Mouse (Mus musculus): Measurements from ENCODE around the gene Zeb2.

Gene Zeb2

GRCm38 (mm10) chr2:45094371-45094967 lies 22.7 kb downstream of the Zeb2 start:
- no peak for DNase-seq

GRCm38 (mm10) chr2:45093479-45093878 lies 23.7 kb downstream of the Zeb2 start:
- DNase-seq = no peak

GRCm38 (mm10) chr2:45092654-45093053 lies 24.5 kb downstream of the Zeb2 start:
- DNase-seq = no peak

- no peak for DNase-seq
These were observed 26.5 kb downstream of the Zeb2 start for GRCm38 (mm10) chr2:45090529-45091297.

GRCm38 (mm10) chr2:45089251-45089530 lies 28.0 kb downstream of the Zeb2 start:
- DNase-seq = no peak

- DNase-seq = peak; percentile 32 to 45
These were observed 28.6 kb downstream of the Zeb2 start for GRCm38 (mm10) chr2:45088435-45089250.

- no peak for DNase-seq
These were observed 30.0 kb downstream of the Zeb2 start for GRCm38 (mm10) chr2:45087208-45087607.

DNA sequence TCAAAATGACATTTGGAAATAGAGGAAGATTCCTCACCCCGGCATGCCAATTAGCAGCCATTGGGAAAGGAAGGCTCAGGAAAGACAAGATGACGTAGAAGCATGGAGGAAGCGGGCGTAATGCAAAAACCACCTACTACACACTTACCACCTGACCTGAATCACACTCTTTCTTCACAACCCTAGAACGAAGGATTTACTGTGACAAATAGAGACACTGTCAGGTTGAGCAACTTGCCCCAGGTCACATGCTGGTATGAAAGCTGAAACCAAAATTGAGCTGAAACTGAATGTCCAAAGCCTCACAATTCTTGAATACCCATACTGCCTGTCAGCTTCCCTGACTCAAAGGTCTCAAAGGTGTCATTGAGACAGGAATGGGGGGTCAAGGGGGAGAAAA lies 31.5 kb downstream of the Zeb2 start:
- DNase-seq = no peak

GRCm38 (mm10) chr2:45083042-45083441 lies 34.2 kb downstream of the Zeb2 start:
- DNase-seq = no peak

DNA sequence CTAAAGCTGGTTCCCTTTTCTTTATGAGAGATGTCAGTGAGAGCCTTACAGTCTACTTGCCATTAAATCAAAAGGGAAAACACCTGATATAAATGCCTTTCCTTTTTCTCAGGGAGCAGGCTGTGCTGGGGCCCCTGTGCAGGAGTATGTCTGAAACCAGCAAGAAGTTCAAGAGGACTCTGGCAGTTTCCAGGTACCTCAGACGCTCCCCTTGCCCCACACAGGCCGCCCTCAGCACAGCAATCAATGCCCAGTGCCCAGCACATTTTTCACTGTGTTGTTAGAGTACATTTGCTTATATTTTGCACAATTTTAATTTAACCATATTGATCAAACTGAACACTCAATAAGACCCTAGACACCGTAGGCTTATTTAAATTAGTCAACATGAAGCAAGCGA lies 35.6 kb downstream of the Zeb2 start:
- DNase-seq = no peak

DNA sequence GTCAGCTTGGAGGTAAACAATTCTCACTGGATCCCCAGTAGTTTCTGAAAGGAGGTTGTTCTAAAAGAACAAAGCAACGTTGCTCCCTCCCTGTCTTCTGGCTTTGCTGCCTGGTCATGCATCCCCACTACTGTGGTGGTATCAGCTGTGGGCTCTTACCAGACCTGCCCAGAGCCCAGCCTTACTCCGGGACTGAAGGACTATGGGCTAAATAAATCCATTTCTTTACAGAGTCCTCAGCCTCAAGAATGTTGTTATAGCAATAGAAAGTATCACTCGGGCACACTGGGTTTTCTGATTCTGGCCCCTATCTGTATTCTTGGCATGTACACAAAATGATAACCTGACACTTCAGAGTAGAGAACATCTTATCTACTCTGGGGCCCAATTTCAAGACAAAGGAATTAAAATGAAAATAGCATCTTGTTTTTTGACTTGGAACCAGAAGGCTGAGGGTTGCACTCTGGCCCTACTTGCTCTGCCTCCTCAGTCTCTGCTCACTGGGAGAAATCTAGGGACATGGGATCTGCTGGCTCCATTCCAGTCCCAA lies 39.2 kb downstream of the Zeb2 start:
- DNase-seq = no peak

GRCm38 (mm10) chr2:45077383-45077782 lies 39.8 kb downstream of the Zeb2 start:
- no peak for DNase-seq

DNA sequence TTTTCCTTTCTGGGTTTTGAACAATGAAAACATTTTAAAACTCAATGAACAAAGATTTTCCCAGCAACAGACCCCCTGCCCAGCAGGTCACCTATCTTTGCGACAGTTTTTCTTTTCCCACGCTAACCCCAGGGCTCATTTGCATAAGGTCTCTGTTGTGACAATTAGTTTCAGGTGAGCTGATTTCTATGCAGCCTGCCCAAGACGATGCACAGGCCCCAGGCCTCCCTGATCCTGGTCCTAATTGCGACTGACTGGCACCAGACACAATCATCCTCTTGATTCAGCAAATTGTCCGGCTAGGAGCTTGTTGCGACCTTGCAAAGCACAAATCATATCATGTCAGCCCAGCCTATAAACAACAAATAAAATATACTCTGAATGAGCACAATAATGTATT lies 44.2 kb downstream of the Zeb2 start:
- DNase-seq = no peak

GRCm38 (mm10) chr2:45071296-45071695 lies 45.9 kb downstream of the Zeb2 start:
- DNase-seq = no peak

DNA sequence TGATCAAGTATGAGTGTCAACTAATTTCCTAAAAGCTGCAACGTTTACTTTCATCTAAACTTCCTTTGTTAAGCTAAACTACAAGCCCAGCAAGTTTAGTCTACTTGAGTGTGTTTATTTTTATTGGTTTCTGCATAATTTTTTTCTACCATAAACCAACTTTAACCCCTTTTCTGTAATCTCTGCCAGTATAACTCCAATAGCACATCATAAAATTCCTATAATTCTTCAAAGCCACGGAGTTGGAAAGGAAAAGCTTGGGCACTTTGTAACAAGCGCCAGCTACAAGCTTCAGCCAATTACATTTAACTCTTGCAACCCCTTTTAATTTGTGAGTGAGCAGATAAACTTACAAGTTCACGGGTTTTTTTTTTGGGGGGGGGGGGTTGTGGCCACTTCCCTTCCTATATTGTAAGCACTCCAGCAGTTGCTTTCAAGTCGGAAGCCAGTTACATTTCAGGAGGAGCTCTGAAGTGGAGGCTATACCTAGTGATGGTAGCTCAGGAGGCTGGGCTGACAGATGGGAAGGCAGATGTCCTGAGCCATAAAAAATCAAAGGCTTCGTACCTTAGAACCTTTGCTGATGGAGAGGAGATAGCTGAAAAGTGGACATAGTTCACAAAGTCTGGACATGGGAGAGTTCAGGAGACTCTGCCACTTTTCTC lies 46.5 kb downstream of the Zeb2 start:
- no peak for DNase-seq

- DNase-seq = no peak
These were observed 48.2 kb downstream of the Zeb2 start for GRCm38 (mm10) chr2:45068792-45069550.

DNA sequence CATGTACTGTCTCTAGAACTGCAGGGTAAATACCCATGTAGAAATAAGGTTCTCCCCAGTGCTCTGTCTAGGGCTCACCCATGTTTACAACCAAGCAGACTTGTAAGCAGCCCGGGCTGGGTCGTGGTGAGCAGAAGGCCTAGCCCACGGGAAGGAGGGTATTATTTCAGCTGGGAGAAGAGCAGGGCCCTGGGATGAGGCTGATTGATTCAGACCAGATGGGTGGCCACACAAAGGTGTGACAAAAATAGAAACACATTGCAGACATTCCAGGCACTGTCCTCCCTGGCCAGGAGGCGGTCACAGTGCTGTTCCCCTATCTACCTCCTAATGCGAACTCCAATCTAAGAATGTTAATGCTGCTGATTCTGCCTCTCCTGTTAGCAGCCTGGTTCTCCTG lies 50.1 kb downstream of the Zeb2 start:
- DNase-seq = no peak

DNA sequence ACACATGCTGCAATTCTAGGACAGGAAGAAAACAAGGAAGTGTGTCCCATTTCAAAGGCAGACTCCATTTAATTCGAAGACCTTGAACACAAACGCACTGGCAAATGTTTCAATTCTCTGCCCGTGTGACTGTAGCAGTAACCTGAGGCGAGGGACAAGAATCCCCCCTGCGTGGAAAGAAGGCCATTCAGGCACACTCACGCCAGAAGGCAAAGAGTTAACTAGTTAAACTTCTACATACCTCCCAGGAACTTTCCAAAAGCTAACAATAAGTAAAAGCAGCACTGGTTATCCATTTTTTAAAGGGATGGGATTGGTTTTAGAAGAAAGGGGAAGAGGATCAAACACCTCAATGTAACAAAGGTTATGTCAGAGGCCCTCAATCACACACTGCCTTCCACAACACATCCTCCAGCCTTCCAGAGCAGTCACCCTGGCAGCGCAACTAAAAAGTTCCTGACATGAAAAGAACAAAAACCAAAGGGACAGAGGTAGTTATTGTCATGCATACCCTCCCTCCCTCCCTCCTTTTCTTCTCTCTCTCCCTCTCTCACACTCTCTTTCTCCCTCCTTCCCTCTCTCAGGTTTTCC lies 53.8 kb downstream of the Zeb2 start:
- no peak for DNase-seq

DNA sequence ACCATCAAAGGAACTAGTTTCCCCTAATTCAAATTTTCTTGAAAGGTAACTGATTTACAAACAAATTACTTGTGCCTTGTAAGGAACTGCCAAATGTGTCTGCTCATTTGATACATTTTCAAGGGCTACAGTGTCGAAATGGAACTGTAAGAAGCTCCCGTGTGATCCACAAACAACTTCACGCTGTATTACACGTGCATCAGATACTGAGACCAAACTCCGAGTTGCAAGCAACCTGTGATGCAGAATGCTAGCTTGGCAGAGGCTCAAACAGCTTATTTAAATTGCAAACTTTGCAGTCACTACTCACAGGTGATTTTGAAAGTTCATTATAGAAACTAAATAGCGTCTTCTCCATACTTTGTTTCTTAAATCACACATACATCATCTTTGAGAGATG lies 55.1 kb downstream of the Zeb2 start:
- no peak for DNase-seq

DNA sequence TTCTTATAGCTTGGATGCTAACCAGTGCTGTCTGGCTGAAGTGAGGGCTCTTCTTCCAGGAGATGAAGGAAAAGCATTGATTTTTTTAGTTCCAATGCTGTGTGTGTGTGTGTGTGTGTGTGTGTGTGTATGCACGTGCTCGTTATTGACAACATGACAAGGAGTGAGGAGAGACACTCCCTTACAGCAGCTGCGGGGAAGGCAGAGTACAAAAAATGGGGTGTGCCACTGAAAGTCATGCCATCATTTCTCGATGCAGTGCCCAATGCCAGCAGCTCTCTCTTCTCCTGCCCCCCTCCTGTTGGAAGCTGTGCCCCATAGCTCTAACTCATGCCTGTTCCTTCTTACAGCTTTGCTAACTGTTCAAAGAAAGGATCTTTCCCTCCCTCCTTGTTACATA lies 56.4 kb downstream of the Zeb2 start:
- DNase-seq = no peak

DNA sequence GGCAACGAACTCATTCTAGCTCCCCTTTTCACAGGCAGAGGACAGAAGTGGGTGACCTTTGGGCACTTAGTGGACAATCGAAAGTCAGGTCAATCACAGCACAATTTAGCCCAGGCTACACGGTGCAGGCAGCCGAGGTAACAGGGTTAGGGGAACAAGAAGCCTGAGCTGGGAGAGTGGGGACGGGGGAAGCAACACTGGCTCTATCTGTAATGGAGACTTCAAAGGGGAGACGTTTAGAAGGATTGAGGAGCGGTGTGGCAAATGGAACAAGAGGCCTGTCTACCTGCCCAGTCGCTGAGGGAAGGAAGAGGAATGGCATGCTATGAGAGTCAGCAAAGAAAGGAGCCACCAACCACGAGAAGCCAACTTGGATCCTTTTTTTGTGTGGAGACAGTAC lies 57.0 kb downstream of the Zeb2 start:
- DNase-seq = no peak

- no peak for DNase-seq
These were observed 57.6 kb downstream of the Zeb2 start for GRCm38 (mm10) chr2:45059599-45059998.

All from cerebellum, postnatal 10 days (tissue).